Mouse (Mus musculus) monocyte, adult 59 days (primary cell): Measurements from ENCODE around the gene Fam149a. TPM values are rescaled to one million over a fixed set of nuclear protein-coding genes. Genes with fewer than 3 reads are reported as not detected.

Source experiments
- total RNA-seq, 2 experiments: library from RNA; stranded (reverse); gene quantifications; one replicate each; pipeline ENCODE4 v1.2.4; 2023

Fam149a gene
- under 1 TPM; 0.76 to 0.88 TPM for total RNA-seq

DNA sequence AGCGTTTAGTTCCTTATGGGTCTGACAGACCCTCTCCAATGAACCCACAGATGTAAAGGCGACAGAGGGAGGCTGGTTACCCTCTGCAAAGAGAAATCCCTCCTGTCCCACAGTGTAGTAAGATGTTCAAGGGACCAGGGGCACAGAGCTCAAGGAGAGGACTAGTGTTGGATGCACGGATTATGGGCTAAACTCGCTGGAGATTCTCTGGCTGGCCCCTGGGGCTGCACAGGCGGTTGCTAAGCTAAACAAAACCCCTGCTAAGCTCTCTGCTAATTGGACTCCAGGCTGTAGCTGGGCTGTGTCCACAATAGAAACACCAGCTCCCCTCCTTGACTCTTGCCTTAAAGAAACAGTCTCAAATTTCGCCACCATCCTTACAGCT is at the start of gene Fam149a:
Gene Fam149a, minus strand, starts transcription at position 329 of the 385 bp plus-strand sequence.

DNA sequence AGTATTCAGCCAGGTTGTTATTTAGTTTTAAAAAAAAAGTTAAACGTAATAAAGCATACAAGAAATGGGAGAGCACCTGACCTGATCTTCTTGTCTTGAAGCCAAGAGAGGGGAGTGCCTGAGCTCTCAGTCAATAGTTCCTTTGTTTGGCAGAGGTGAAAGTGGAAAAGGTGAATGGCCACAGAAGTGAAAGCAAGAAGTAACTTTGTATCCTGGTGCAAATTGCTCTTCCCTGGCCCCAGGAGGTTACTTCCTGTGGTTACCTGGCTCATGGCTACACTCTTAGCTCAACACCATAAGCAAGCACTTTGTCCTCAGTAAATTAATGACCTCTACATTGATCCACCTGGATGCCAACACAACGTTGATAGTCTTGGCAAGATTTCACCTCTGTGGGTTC is 28.8 kb upstream of the Fam149a start, which contains the start of gene Tlr3:
Gene Tlr3, minus strand, starts transcription at position 199 of the 400 bp plus-strand sequence.

DNA sequence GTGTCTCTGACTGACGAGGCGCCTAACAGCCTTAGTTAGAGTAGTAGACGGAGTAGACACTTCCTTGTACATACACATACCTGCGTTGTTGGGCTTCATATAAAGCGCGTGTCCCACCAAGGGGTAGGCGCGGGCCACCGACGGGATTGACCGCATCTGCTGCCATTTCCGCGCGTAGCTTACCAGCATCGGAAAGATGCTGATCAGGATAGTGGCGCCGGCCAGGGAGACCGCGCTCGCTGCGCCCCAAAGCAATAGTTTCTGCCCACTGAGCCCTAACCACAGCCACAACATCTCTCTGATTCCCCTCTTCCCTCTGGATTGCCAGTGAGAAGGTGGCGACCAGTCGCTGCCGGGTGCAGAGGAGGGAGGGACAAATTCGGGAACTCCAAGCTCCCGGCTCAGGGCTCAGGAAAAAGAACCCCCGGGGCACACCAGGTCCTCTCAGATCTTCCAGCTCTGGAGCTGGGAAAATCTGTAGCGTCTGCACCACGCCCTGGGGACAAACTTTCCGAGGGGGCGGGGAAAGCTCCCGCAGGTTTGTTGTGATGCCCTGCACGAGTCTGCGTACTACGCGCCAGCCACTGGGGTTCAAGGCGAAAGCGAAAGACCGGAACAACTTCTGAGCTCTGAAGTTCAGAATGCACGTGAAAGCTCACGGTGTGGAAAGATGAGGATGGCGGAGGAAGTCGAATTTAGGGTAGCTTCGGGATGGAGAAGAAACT is 49.2 kb downstream of the Fam149a start, which contains the start of gene Cyp4v3:
Gene Cyp4v3, minus strand, starts transcription at position 532 of the 725 bp plus-strand sequence.

DNA sequence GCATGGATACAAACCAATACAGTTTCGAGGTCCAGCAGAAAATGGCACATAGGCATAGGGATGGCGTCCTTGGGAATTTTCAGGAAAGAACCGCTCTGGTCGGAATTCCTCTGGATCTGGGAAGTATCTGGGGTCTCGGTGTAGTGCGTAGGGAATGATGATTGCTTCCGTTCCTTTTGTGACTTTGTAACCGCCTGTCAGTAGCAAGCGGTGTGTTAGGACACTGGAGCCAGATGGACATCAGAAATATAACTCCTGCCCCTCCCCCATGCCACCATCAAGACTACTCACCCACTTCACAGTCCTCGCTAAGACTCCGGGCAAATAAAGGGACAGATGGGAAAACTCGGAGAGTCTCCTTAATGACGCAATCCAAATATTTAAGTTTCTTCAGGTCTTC is 73.7 kb downstream of the Fam149a start, which contains the start of gene Gm45753:
Gene Gm45753, minus strand, starts transcription at position 101 of the 400 bp plus-strand sequence.

DNA sequence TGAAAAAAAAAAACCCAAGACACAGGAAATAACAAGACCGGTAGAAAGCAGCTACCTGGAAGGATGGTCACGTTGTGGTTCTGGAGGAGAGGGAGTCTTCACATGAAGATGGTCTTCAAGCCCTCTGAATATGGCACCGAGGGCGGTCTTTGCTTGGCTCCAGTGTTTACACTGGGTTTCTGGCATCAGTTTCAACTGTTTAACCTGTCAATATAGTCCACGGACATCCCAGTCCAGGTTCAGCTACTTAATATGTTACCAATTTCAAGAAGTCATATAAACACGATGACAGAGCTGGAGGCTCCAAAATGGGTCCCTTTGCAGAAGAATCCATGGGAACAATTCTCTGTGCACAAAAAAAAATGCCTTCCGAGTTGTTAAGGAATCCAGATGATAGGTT is 87.4 kb downstream of the Fam149a start, which contains the start of gene Klkb1:
Gene Klkb1, minus strand, starts transcription at position 173 of the 400 bp plus-strand sequence.

Other genes starting within 250 kb of the Fam149a start
- gene F11, start 120.3 kb downstream of the Fam149a start, total RNA-seq = not detected
- gene Klkb1, start 87.4 kb downstream of the Fam149a start, total RNA-seq = not detected
- not detected for gene Gm45753, start 73.8 kb downstream of the Fam149a start, total RNA-seq
- 10 to 100 TPM; 22.3 to 24.4 TPM for gene Cyp4v3, start 49.1 kb downstream of the Fam149a start, total RNA-seq
- 1 to 10 TPM; 4.5 to 5.8 TPM for gene Tlr3, start 28.8 kb upstream of the Fam149a start, total RNA-seq
- gene Sorbs2, start 125.5 kb upstream of the Fam149a start, total RNA-seq = under 1 TPM in 1 of 2 experiments, not detected in 1; 0.24 TPM